Mouse (Mus musculus): ENCODE data around the gene Cutal.

The Cutal gene

DNA sequence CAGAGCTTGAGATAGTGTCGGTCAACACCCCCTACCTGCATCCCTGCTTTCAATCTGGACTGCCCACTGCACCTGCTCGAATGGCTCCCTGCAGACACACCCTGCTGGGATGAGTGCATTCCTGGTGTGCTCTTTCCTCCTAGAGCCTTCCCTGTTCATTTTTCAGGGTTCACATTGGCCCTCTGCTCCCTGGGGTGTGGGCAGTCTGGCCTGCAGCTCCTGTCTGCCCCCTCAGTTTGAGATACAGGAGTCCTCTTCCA lies 40.6 kb downstream of the Cutal start:
- DNase-seq (ENCODE audit: low spot score in 2 of 2) = no peak

DNA sequence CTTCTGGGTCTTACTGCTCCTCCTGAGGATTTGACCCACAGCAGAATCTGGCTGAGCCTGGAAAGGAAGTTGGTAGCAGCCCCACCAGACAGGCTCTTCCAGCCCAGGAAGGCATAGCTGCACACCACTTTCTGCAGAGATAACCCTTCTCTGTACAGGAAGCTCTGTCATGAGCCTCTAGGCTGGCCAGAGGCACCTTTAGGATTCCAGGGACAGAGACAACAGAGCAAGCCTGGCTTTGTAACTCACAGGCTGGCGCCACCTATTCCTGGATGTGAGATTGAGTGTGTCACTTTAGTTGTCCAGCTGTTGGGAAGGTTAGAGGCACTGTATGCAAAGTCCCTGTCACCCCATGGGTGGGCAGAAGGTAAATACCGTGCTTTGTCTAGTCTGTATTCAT lies 40.9 kb downstream of the Cutal start:
- DNase-seq (ENCODE audit: low spot score in 2 of 2) = no peak

DNA sequence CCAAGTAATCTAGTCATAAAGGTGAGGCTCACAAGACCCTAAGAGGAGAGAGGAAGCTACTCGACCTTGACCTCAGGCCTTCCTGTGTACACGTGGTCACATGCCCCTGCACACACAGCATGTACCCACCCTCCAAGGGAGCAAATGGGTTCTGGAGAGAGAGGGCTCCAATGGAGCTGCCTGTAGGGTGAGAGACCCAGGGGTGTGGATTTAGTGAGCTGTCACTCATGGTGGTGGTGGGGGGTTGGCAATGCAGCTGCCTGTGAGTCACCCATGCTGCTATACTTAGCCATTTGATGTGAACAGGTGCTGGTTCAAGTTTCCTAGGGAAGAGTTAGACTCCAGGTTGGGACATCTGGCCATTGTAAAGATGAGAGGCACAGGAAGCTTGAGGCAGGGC lies 45.9 kb downstream of the Cutal start:
- DNase-seq (ENCODE audit: low spot score in 2 of 2) = no peak

DNA sequence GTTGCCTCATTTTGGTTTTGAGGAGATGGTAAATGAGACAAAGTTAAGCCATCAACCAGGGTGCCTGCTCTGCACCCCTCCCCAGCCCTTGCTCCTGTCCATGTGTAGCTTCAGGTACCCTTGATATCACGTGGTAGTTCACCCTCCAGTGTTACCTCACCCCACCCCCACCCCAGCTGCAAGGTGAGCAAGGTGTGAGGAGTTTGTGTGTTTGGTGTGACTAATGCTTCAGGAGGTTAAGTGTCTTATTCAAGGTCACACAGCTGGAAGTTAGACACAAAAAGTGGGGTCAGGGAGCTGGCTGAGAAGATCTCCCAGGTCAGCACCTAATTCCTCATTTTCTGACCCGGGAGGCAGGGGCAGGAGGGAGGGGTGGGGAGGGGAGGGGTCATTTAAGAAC lies 48.5 kb downstream of the Cutal start:
- no peak for DNase-seq (ENCODE audit: low spot score in 2 of 2)

DNA sequence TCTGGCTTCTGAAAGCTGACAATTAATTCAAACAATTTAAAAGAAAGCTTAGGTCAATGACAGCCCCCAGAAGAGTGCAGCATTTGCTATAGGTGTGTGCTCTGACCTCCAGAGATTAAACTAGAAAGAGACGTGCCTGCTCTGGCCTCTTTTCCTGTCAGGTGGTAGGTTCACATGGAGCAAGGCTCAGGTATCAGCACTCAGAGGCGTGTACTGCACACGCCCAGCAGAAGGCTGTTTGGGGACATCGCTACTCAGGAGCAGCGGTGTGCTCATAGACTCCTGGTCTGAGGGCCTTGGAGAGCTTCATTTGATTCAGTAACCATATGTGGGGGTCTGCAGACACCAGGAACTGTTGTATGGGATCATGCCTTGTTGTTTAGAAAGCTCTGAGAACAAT lies 53.1 kb downstream of the Cutal start:
- DNase-seq (ENCODE audit: low spot score in 2 of 2) = no peak

DNA sequence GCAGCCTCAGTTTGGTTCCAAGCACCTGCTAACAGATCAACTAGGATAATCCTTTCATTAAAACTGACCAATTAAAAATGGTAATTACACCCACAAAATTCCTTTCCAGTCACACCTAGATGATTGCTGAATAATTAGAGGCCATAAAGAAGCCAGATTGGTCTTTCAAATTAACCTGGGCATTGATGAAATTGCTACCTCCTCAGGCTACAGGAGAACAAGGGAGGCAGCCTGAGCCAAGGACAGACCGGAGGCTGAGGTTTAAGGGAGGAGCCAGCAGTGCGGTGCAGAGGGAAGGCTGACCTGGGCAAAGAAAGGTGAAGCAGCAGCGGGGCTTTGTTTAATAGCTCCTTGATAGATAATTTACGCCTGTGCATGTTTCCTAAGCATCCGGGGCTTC lies 63.3 kb downstream of the Cutal start:
- no peak for DNase-seq (ENCODE audit: low spot score in 2 of 2)

DNA sequence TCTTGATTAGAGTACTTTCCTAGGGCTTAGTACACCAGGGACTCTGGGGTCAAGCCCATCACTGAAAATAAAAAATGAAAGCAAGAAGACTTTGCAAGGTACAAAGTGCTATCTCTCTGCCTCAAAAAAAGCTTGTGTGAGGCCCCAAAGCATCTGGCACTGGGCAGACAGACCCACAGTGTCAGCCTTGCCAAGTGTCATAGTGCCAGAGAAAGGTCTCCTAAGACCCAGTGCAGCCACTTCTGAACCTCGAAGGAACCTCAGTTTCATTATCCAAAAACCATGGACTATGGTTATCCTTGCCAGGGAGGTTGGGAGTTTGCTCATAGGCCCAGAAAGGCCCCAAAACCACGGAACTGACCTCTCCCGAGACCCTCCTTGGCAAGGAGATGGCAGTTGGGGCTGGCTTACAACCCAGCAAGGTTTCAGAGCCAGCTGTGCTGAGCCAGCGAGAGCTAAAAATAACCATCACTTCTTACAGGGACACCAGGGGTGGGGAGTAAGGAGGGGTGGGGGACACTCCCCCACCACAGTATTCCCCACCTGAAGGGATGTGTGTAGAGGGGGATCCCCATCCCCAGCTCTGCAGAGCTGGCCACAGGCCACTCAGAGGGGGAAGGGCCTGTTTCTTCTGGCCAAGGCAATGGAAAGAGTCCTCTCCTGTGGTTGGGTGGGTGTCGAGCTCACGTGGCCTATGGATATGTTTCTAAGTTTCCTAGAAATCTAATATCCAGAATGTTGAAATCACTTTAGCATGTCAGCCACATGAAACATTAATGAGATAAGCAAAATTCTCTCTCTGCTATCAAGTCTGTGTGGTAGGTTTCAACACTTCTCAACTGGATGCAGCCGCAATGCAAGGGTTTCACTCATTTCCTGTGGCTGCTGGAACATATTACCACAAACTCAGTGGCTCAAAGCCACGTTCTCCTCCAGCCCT lies 64.3 kb downstream of the Cutal start:
- no peak for DNase-seq (ENCODE audit: low spot score in 2 of 2)

DNA sequence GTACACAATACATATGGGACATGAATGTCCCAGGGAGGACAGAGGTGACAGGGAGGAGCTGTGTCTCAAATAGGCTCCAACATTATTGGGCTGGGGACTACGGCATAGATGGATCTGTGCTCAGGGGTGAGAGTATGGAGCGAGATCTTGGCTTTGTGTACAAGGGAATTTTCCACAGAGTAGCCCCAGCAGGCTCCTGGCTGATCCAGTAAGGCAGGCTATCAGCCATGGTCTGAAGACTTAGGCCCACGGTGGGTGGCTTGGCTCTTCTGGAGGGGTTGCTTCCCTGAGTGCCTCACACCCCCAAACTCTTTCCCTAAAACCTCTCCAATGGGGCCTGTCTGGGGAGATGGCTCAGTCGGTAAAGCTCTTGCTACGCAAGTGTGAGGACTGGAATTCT lies 66.0 kb downstream of the Cutal start:
- DNase-seq (ENCODE audit: low spot score in 2 of 2) = no peak

DNA sequence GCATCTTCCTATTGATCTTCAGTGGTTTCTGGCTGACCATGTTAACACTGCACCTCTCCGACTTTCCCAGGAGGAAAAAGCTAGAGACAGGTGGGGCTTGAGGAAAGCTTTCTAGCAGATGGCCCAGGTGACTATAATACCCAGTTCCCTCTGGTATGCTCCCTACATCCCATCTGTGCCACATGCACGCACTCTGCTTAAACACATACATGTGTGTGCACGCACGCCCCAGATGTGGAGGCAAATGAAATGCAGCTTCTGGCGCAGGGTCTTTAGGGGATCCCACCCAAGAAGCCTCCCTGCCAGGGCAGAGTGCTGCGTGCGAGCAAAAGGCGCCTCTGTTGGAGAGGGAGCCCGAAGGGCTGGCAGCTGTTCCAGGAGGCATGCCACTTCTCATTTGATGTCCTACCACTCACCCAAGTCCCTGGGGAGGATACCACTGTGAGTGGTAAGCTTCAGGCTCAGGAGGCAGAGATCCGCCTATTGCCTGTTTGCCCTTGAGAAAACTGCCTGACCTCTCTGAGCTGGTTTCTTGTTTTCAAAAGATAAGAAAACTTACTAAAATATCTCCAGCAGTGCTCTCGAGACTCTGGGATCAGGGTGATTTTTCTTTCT lies 67.0 kb downstream of the Cutal start:
- no peak for DNase-seq (ENCODE audit: low spot score in 2 of 2)

Measured in frontal cortex, postnatal 10 days (tissue).